Mouse (Mus musculus): ENCODE data around the gene Nup160. TPM values are rescaled to one million over a fixed set of nuclear protein-coding genes. Genes with fewer than 3 reads are reported as not detected.

Nup160 gene
- total and polyA plus RNA-seq, 2 experiments from 2014 or later: 13.5 to 13.7 TPM

DNA sequence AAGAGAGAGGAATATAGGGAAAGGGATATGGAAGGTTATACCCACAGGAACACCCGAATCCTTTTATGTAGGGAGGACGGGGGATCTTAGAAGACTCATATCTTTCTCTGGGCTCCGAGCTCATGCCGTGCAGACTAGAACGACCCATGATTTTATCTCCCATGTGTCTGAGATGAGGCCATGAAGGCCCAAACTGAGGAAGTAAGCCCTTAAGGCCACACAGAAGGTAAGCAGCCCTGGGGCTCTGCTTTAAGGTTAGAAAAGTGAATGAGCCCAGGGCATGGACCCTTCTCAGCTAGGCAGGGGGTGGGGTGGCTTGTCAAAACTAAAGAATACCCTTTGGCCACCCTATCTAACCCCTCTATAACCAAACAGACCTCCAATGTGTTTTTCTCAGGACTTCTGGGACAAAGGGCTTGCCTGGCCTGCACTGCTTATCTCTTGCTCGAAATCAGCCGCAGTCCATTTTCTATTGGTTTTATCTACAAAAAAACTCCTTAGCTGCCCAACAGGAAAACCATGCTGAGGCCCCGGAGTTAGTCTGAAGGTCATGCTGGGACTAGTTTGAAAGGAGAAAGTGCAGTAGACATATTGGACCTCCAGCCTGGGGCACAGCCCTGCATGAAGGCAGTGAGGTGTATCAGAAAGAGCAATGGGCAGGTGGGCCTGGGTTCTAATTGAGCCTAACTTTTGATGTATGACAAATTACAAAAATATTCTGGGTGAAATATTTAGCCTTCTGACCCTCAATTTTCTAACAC is 37.8 kb upstream of the Nup160 start:
- 84% methylated on average over 8 of the region's 8 CpGs for whole genome bisulfite sequencing
- Histone ChIP-seq H3K4me2 (ENCODE audit: low read depth, low read length) (no peak overlapping the region), H3K27ac (no peak overlapping the region)

DNA sequence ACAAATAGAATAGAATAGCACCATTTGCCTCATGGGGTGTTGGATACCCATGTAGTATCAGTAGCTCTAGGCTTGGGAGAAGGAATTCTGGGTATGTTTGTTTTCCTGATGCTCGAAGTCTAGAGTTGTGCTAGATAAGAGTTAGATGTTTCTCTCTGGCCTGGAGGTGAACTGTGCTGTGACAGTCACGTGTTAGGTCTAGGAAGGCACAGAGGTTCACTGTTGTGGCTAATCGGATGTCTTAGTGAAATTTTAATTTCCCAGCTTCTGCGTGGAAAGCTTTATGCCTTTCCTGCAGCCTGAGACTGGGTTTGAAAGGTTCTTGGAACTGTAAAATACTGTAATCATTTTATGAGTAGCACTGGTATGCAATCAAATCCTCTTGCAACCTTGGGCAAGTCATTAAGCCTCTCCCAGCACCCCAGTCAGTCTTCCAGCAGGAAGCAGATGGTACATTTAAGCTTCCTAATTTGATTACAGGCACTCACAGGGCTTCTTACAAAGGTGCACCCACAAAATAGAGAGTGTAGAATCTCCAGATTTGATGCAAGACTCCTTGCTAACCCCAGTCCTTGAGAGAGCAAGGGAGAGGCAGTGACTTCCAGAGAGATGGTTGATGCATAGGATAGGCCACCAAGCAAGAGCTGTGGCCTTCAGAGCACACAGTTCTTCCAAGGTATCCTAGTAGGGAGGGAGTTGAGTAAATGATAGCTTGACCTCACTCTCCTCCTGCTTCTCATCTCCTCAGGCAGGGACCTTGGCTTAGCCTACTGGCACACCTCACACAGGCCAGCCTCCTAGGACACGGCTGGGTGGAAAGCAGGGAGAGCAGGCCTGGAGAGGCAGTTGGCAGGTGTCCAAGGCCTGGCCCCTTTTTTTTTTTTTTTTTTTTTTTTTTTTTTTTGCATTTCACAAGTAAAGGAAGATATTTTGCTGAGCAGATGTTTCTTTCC is 37.0 kb upstream of the Nup160 start:
- ATAC-seq: 0 out of 2 replicates have a peak, but pooled peaks have one; percentile 47
- Histone ChIP-seq H3K4me2 (ENCODE audit: low read depth, low read length) (no peak overlapping the region), H3K27me3 (ENCODE audit: insufficient read depth, low read length) (no peaks in the 10 kb centered on the region), H3K4me3 (ENCODE audit: low read length) (no peak overlapping the region), H3K27ac (no peak overlapping the region), H3K36me3 (ENCODE audit: insufficient read depth, low read length) (no peaks in the 10 kb centered on the region), H3K9ac (replicated peaks; ENCODE audit: low read length) (no peak overlapping the region), H3K4me1 (ENCODE audit: insufficient read depth, low read length) (no peaks in the 10 kb centered on the region), H3K9me3 (ENCODE audit: low read length) (no peaks in the 10 kb centered on the region)
- peak; percentile 7 for DNase-seq (ENCODE audit: low spot score)
- TF ChIP-seq CTCF (IDR thresholded peaks at IDR 0.05; ENCODE audit: low read depth): no peak
- 60% methylated on average over 5 of the region's 5 CpGs for WGBS

More for the DNA sequence above, 37.8 kb upstream of the Nup160 start:
- H3K9me3 ChIP-seq (ENCODE audit: low read length): no peaks in the 10 kb centered on the region
- no peaks in the 10 kb centered on the region for H3K36me3 ChIP-seq (ENCODE audit: insufficient read depth, low read length)
- no peak overlapping the region for H3K9ac ChIP-seq (replicated peaks; ENCODE audit: low read length)
- DNase-seq (ENCODE audit: low spot score) (no peak), ATAC-seq (no peak)
- no peaks in the 10 kb centered on the region for H3K4me1 ChIP-seq (ENCODE audit: insufficient read depth, low read length)
- H3K4me3 ChIP-seq (ENCODE audit: low read length): no peak overlapping the region
- TF ChIP-seq CTCF (IDR thresholded peaks at IDR 0.05; ENCODE audit: low read depth): no peak
- no peaks in the 10 kb centered on the region for H3K27me3 ChIP-seq (ENCODE audit: insufficient read depth, low read length)

DNA sequence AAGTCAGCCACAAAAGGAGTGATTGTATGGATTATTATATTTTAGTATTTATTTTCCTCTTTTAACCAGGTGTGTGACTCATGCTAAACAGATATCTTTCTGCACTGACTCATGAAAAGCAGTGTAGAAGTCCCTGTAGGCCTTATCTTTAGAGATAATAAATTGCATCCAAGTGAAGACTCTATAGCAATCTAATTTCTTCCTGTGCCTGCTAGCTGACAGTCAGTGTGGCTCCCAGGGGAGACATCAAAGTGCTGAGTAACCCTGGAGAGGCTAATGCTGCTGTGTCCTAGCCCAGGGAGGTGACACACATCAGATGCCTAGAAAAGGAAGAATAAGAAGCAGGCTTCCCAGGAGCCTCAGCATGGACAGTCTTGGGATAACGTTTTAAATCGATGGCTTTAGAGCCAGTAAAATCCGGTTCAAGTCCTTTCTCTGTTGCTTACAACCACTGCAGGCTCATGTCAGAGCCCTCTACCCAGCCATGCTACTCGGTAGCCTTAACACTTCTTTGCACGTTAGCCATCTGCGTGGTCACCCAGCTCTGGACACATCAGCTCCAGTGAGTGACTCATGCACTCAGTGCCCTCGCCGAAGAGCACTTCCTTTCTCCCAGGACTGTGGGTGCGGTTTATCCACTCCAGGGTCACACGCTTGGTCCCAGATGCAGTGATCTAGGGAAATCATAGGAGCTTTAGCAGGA is 35.9 kb upstream of the Nup160 start:
- Histone ChIP-seq H3K4me3 (ENCODE audit: low read length) (no peak overlapping the region), H3K36me3 (ENCODE audit: insufficient read depth, low read length) (no peaks in the 10 kb centered on the region), H3K9ac (replicated peaks; ENCODE audit: low read length) (no peak overlapping the region), H3K27ac (no peak overlapping the region), H3K27me3 (ENCODE audit: insufficient read depth, low read length) (no peaks in the 10 kb centered on the region), H3K9me3 (ENCODE audit: low read length) (no peaks in the 10 kb centered on the region), H3K4me2 (ENCODE audit: low read depth, low read length) (no peak overlapping the region), H3K4me1 (ENCODE audit: insufficient read depth, low read length) (no peaks in the 10 kb centered on the region)
- 78% methylated on average over 10 of the region's 10 CpGs for whole genome bisulfite sequencing
- no peak for TF ChIP-seq CTCF (IDR thresholded peaks at IDR 0.05; ENCODE audit: low read depth)
- DNase-seq (ENCODE audit: low spot score): peak; percentile 27
- peak; percentile 63; the same call in 1 of the 2 replicates for ATAC-seq

DNA sequence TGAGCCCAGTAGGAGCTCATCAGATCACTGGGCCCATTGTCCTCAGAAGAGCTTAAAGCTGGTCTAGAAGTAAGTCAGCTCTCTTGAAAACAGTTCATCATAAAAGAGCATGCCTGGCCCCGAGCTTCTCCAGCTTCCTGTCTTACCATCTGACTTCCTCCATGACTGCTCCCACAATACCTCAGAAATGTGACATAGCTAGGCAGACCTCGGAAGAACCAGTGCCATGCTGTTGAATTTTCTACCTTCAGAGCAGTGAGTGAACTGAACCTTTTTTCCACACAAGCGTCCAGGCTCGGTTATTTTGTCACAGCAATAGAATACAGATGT is 35.3 kb upstream of the Nup160 start:
- Histone ChIP-seq H3K4me1 (ENCODE audit: insufficient read depth, low read length) (no peaks in the 10 kb centered on the region), H3K9ac (replicated peaks; ENCODE audit: low read length) (no peak overlapping the region), H3K27me3 (ENCODE audit: insufficient read depth, low read length) (no peaks in the 10 kb centered on the region), H3K4me3 (ENCODE audit: low read length) (no peak overlapping the region), H3K36me3 (ENCODE audit: insufficient read depth, low read length) (no peaks in the 10 kb centered on the region), H3K9me3 (ENCODE audit: low read length) (no peaks in the 10 kb centered on the region), H3K27ac (no peak overlapping the region), H3K4me2 (ENCODE audit: low read depth, low read length) (no peak overlapping the region)
- TF ChIP-seq CTCF (IDR thresholded peaks at IDR 0.05; ENCODE audit: low read depth): no peak
- DNase-seq (ENCODE audit: low spot score) (no peak), ATAC-seq (no peak)
- WGBS: 95% methylated on average over 4 of the region's 4 CpGs

DNA sequence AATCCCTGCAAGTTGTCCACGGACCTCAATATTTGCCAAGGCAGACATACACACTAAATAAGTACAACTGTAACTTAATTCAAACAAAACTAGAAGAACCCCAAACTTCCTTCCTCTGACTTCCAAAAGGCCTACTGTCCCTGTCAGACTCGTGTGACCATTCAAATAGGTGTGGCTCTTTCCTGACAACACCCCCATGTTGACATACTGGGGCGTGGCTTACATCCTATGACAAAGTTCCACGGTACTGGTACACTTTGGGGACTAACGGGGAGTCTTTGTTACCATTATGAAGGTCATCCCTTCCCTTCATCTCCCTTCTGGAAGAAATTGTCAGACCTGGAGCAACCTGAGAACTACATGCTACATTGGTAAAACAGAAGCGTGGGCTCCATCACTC is 29.9 kb upstream of the Nup160 start:
- WGBS: 77% methylated on average over 6 of the region's 6 CpGs
- Histone ChIP-seq H3K36me3 (ENCODE audit: insufficient read depth, low read length) (no peaks in the 10 kb centered on the region), H3K27me3 (ENCODE audit: insufficient read depth, low read length) (no peaks in the 10 kb centered on the region), H3K9ac (replicated peaks; ENCODE audit: low read length) (no peak overlapping the region), H3K4me2 (ENCODE audit: low read depth, low read length) (no peak overlapping the region), H3K27ac (no peak overlapping the region), H3K4me3 (ENCODE audit: low read length) (no peak overlapping the region), H3K9me3 (ENCODE audit: low read length) (no peaks in the 10 kb centered on the region), H3K4me1 (ENCODE audit: insufficient read depth, low read length) (no peaks in the 10 kb centered on the region)
- ATAC-seq: no peak
- no peak for DNase-seq (ENCODE audit: low spot score)
- no peak for TF ChIP-seq CTCF (IDR thresholded peaks at IDR 0.05; ENCODE audit: low read depth)

DNA sequence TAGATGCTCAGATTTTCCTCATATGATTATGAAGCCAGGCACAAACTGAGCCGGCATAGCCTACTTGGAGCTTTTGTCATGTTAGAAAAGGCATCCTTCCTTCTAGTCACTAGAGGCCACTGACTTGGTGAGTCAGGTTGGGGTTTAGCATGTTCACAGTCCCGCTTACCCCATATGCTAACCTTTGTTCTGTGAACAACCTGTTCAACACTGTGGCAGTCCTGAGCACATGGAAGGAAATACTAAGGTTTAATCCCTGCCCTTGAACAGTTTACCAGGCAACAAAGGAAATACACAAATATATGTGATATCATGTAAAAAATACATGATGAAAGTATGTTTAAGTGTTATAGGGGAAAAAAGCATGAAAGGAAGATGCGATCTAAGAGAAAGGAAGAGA is 27.6 kb upstream of the Nup160 start:
- 90% methylated on average over 3 of the region's 3 CpGs for WGBS
- no peak for ATAC-seq

More for the DNA sequence above, 27.6 kb upstream of the Nup160 start:
- no peak overlapping the region for H3K27ac ChIP-seq
- H3K4me3 ChIP-seq (ENCODE audit: low read length): no peak overlapping the region
- no peak overlapping the region for H3K4me2 ChIP-seq (ENCODE audit: low read depth, low read length)
- H3K9ac ChIP-seq (replicated peaks; ENCODE audit: low read length): no peak overlapping the region
- TF ChIP-seq CTCF (IDR thresholded peaks at IDR 0.05; ENCODE audit: low read depth): no peak
- no peaks in the 10 kb centered on the region for H3K4me1 ChIP-seq (ENCODE audit: insufficient read depth, low read length)
- no peaks in the 10 kb centered on the region for H3K9me3 ChIP-seq (ENCODE audit: low read length)
- no peaks in the 10 kb centered on the region for H3K36me3 ChIP-seq (ENCODE audit: insufficient read depth, low read length)
- DNase-seq (ENCODE audit: low spot score): no peak
- no peaks in the 10 kb centered on the region for H3K27me3 ChIP-seq (ENCODE audit: insufficient read depth, low read length)

Data from hindbrain, postnatal 0 days (tissue).